Mouse (Mus musculus) heart, postnatal 14 days (tissue): ENCODE results near the gene Rnf151. TPM values are rescaled to one million over a fixed set of nuclear protein-coding genes. Genes with fewer than 3 reads are reported as not detected.

ENCODE experiments used
- DNase-seq, 2 experiments: peaks; one replicate each; pipeline ENCODE4 v3.0.0; 2021 to 2022
- intact Hi-C: fragments of 180-260 bp; cut with DNase I; formaldehyde crosslinking; loops from one replicate; pipeline ENCODE4 v1.15.1; 2025
- total RNA-seq, 2 experiments: library from RNA; stranded (reverse); gene quantifications; 2 replicates each; pipeline ENCODE4 v1.2.3; 2021

Gene Rnf151
- total RNA-seq, 2 experiments from 2014 or later = not detected

DNA sequence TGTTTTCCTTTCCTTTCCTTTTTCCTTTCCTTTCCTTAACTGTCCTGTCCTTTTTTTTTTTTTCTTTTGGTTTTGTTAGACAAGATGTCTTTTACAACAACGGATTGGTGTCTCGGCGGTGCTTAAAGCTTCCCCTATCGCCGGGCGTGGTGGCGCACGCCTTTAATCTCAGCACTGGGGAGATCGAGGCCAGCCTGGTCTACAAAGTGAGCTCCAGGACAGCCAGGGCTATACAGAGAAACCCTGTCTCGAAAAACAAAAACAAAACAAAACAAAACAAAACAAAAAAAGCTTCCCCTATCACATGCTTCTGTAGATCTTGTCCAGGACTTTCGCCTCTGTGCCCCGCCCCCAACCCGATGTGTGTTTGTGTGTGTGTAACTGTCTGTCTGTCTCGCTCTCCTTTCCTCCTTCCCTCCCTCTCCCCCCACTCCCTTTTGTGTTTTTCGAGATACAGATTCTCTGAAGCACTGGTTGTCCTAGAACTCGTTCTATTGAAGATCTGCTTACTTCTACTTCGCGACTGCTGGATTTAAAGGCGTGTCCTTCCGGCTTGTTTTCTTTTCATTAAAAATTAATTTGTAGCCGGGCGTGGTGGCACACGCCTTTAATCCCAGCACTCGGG is 9.9 kb downstream of the Rnf151 start:
- intact Hi-C loops = no loop called here
- no peak for DNase-seq

GRCm38 (mm10) chr17:24706982-24707800 is 10.7 kb downstream of the Rnf151 start, which contains the start of gene Tbl3:
TSS of gene Tbl3 (minus strand) at chr17:24707660.
- intact Hi-C loops = no loop called here
- DNase-seq = peak; percentile 92 to 98

- no peak for DNase-seq
- intact Hi-C loops = no loop called here
Measured at GRCm38 (mm10) chr17:24705821-24706220, 12.0 kb downstream of the Rnf151 start.

DNA sequence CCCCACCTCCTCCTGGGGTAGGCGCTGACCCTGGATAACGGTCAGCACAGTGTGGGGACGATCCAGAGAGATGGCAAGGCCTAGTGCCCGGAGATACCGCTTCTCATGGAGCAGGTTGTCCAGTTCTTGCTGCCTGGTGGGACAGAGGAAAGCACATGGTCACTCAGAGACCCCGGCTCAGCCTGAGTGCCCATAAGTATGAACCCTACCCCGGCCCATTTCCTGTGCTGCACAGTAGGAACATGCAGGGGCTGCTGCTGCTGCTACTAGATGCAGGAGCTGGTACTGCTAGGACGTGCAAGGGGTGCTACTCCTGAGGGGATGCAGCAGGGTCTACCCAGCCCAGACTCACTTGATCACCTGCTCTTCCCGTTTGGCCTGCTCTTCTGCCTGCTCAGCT is 16.6 kb downstream of the Rnf151 start:
- intact Hi-C loops = no loop called here
- no peak for DNase-seq

DNA sequence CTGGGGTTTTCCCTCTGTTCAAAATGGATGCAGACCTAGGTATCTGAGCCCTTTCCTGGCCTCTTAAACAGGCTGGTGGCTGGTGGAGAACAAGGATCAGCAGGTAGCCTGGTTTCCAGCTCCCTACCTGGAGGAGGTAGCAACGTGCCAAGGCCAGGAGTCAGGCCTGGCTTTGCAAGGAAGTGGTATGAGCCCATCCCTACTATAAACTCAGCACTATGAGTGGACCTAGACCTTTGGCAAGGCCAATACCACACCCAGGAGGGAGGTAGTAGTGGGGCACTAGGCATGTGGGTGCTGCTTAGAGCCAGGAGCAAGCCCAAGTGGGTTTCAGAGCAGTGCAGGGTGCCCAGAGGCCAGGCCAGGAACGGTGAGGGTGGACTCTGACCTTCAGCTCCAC is 18.4 kb downstream of the Rnf151 start:
- intact Hi-C loops = no loop called here
- no peak for DNase-seq

- DNase-seq = no peak
- intact Hi-C loops = no loop called here
Measured at GRCm38 (mm10) chr17:24698715-24699114, 19.1 kb downstream of the Rnf151 start.

DNA sequence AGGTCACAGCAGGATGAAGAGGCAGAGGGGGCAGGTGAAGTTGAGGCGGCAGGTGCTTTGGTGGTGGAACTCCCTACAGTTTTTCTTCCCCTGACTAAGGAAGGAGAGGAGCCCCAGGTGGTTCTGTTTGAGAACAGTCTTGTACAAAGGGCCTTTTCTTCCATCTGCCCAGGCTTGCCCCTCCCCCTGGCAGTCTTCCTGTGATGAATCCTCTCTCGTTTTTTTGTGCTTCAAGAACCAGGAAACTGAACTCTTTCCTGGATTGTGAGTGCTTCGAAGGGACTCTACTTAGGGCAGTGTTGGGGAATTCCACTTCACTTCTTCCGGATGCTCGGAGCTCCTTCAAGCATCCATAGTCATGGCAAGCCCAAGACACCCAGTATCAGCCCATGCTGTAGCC is 19.9 kb downstream of the Rnf151 start:
- DNase-seq = no peak
- intact Hi-C loops = no loop called here

DNA sequence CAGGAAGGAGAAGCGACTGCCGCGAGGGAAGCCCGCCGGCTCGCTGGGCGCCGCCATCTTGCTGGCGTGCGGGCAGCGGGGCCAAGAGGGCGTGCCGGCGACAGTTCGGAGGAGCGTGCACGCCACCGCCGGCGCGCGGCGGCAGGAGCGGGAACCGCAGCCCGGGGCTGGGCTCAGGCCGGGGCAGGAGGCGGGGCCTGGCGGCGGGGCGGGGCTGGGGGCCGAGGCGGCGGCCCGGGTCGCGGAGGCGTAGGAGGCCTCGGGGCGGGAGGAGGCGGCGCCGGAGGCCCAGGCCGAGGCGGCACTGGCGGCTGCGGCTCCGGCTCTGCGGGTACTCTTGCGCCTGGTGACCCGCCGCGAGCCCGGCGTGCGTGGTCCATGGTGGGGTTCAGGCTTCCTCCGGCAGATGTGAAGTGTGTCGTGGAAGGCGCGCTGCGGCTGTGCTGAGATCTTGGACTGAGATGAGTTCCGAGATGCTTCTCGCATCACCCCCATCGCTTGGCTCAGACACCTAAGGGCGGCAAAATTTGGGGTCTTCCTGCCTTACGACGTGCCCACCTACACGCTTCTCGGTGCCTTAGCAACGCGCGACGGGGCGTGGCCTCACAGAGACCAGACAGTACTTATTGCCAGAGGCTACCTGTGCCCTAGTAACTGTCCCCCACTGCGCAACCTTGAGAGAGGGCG is 21.7 kb downstream of the Rnf151 start, which contains the start of the genes Gfer and Noxo1:
Gene Gfer (minus strand): TSS at position 146 of the 687 bp plus-strand sequence.
Gene Noxo1 (plus strand): TSS at position 224 of the 687 bp plus-strand sequence.
- intact Hi-C loops = no loop called here
- DNase-seq = peak; percentile 93 to 94

DNA sequence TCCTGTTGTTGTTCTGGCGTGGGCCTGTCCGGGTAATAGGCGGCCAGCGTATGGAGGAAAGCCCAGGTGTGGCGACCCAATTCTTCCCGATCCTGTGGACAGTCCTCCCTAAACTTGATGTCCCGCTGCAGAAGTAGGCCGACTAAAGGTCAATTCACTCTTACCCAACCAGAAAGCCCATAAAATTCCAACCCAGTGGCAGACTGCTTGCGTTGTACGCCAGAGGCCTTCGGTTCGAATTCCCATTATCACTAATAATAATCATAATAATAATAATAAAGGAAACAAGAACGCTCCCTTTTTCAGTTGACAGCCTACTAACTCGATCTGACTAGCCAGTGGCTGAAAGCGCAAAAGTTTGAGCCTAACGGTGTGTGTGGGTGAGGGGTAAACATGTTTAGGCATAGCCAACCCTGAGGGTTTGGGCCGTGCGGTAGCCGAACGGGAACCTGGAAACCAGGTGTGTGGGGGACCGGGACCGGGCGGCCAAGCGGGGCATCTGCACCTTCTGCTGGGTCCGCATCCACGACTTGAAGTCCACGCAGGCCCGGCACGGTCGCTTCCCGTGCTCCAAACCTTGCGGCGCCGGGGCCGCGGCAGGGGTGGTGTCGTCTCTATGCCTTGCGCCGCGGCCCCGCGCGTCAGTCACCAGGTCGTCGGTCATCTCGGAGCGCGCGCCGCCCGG is 22.4 kb downstream of the Rnf151 start:
- DNase-seq = no peak
- intact Hi-C loops = no loop called here

- DNase-seq = no peak
- intact Hi-C loops = loop anchor here (2.0 kb wide), 1 partner anchor 22 kb away; no protein-coding TSS in a partner anchor
Measured at GRCm38 (mm10) chr17:24692385-24692784, 25.5 kb downstream of the Rnf151 start.

DNA sequence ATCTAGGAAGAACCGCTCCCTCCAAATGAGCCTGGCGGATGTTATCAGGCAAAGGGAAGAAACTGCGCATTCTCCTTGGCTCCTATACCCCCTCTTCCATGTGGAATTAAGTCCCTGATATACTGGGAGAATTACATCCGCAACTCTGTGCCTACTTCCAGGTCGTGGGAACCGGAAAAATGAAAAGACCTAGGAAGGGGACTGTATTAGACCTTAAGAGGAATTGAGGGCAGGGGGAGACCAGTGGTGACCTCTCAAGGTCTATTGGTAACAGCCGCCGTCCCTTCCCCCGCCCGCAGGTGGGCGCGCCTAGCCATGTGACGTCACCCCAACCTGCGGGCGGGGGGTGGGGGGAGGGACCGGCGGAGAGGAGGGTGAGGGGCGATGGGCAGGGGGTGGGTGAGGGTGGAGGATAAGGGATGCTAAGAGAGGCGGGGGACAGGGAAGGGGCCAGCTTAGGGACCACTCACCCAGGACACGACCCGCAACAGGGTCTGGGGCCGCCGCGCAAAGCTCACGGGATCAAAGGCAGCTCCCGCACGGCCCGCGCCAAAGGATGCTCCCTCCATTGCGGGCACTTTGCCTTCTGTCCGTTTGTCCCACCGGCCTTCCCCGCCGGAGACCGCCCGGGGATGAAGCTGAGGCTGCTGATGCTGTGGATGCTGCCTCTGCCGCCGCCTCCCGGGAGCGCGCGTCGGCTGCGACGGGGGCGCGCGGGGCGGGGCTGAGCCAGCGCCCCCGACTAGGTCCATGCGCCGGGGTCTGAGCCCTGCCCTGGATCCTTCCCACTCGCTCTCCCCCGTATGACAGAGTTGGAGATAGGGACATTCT is 28.4 kb downstream of the Rnf151 start, which contains the start of gene Syngr3:
Gene Syngr3 (minus strand): TSS at position 705 of the 831 bp plus-strand sequence.
- DNase-seq = no peak
- intact Hi-C loops = no loop called here

- intact Hi-C loops = no loop called here
- no peak for DNase-seq
Measured at GRCm38 (mm10) chr17:24687599-24687998, 30.3 kb downstream of the Rnf151 start.

- intact Hi-C loops = no loop called here
- peak; percentile 48 for DNase-seq
Measured at GRCm38 (mm10) chr17:24687146-24687595, 30.7 kb downstream of the Rnf151 start.

DNA sequence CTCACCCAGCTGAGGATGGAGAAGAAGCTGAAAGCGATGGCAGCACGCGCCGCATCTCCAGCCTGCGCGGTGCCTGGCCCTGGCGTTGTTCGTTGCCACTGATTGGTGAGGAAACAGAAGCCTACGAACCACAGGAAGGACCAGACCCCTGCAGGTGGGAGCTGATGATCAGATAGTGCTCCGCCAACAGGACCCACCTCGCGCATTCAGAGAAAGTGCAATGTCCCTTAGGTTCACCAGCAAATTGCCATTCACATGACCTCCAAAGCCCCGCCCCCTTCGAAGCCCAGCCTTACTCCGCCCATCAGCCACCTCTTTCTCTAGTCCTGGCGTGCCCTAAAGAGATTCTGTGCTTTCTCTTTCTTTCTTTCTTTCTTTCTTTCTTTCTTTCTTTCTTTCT is 31.3 kb downstream of the Rnf151 start:
- DNase-seq = peak in 1 of 2 experiments; percentile 35
- intact Hi-C loops = no loop called here

- intact Hi-C loops = no loop called here
- no peak for DNase-seq
Measured at GRCm38 (mm10) chr17:24677500-24678080, 40.3 kb downstream of the Rnf151 start.

GRCm38 (mm10) chr17:24676877-24677276 is 41.0 kb downstream of the Rnf151 start:
- DNase-seq = no peak
- intact Hi-C loops = no loop called here

- intact Hi-C loops = no loop called here
- peak; percentile 74 to 85 for DNase-seq
Measured at GRCm38 (mm10) chr17:24676187-24676586, 41.7 kb downstream of the Rnf151 start.

DNA sequence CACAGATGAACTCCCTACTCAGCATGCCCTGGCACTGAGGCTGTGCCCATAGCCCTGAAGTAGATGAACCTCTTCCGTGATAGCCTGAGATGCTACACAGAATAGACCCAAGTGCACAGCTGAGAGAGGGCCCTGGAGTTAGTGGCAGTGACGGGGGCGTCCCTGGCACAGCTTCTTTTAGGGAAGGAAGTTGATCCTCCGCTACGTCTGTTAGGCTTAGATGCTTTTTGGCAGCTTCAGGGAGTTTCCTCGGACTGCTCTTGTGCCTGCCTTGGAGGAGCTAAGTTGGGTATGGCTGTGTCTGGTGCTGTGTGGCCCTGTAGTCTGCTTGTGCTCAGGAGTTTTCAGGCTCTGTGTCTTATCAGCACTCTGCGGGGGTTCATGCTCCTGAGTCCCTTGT is 43.6 kb downstream of the Rnf151 start:
- DNase-seq = no peak
- intact Hi-C loops = no loop called here

- intact Hi-C loops = no loop called here
- peak in 1 of 2 experiments; percentile 56 for DNase-seq
Measured at GRCm38 (mm10) chr17:24672141-24672540, 45.7 kb downstream of the Rnf151 start.
